Mouse (Mus musculus) layer of hippocampus, postnatal 25 days (tissue): ENCODE data around the gene Zfp219. TPM values are rescaled to one million over a fixed set of nuclear protein-coding genes. Genes with fewer than 3 reads are reported as not detected.
A peak's percentile ranks its signal among the peaks of the same experiment; 100 is the strongest.
"Not testable (repeated sequence)": the region's sequence is repeated elsewhere in the genome, so short reads cannot be mapped to it uniquely, and the experiment has no call there.

Source experiments
- DNase-seq, 2 experiments: peaks; one replicate each; pipeline ENCODE4 v3.0.0; 2022; ENCODE audit warnings: mixed read lengths in 2 of 2, low spot score in 1 of 2; ENCODE audit errors: extremely low spot score in 1 of 2
- total RNA-seq, 2 experiments: library from RNA; stranded (reverse); gene quantifications; 2 replicates each; pipeline ENCODE4 v1.2.3; 2021

Zfp219 gene
- 10 to 100 TPM; 36.0 to 39.0 TPM for total RNA-seq

- no peak for DNase-seq
These were observed at the start of gene Zfp219 for GRCm38 (mm10) chr14:52020486-52021137. Gene Zfp219, minus strand, starts transcription at chr14:52020733.

- no peak for DNase-seq
These were observed 45.6 kb upstream of the Zfp219 start for GRCm38 (mm10) chr14:52066135-52066534.

DNA sequence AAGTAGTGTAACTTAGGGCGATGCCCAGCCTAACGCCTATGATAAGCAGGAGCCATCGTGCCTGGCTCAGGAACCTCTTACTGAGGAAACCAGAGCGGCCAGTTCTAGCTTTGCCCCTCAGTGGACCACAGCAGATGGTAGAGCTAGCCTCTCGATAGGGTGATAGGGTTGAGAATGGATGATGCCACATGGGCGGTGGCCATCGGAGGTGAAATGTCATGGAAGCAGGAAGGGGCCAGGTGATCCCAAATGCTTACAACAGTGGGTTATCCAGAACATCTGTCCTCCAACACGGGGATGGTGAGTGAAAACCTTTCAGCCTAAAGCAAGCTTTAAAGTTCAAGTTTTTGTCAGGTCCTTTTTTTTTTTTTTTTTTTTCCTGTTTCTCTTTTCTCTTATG, 41.3 kb upstream of the Zfp219 start:
- DNase-seq, result no peak

- no peak for DNase-seq
These were observed 40.3 kb upstream of the Zfp219 start for GRCm38 (mm10) chr14:52060800-52061199.

DNA sequence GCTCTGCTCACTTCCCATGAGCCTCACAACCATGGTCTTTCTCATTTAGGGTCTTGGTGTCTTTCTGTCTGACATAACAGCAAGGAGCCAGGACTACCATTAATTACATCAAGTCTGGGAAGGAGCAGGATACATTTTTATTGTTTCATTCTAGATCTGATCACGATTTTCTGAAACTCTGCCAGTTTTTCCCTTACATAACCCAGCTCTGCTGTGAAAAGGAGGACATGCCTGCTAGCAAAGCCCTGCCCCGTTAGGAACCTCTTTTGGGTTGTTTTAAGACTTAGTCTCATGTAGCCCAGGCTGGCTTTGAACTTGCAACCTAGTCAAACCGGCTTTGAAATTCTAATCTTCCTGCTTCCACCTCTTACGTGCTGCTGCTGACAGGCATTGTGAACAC, 39.4 kb upstream of the Zfp219 start:
- DNase-seq, result no peak

DNA sequence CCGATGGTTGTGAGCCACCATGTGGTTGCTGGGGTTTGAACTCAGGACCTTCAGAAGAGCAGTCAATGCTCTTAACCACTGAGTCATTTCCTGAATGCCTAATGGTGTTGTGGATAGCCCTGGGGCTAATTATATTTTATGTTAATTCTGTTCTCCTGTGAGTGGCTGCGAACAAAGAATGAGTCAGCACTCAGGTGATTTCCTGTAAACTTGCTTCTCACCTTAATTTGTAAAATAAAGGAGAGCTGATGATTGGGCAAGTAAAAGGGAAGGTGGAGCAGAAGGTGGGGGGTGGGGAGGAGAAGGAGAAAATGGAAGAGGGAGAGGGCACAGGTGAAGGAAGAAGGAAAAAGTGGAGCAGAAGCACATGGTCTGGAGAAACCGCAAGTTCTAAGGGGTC, 32.2 kb upstream of the Zfp219 start:
- not testable (repeated sequence) for DNase-seq

DNA sequence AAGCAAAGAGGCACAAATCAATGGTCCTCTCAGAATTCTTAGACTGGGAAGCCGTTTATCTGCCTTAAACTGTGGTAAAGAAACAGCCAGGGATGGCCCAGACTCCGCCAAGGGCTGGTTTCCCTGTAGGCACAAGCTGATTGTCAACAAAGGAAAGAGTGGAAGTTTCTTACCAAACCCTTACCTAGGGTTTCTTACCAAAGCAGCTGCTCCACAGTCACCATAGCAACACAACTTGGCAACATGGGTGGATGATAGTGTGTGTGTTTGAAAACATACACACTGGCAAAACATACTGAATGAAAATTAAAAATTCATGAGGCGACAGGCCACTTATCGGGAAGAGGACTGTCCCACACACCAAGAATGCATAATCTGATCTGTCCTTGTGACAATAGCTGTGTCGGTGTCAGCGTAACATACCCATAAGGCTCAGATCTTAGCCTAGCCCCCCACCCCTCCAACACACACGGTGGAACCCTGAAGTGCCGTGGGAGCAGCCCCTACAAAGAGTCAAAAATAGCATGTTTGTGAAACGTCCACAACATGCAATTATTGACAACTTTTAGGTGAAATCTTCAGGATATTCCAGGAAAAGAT, 25.5 kb upstream of the Zfp219 start:
- no peak for DNase-seq

DNA sequence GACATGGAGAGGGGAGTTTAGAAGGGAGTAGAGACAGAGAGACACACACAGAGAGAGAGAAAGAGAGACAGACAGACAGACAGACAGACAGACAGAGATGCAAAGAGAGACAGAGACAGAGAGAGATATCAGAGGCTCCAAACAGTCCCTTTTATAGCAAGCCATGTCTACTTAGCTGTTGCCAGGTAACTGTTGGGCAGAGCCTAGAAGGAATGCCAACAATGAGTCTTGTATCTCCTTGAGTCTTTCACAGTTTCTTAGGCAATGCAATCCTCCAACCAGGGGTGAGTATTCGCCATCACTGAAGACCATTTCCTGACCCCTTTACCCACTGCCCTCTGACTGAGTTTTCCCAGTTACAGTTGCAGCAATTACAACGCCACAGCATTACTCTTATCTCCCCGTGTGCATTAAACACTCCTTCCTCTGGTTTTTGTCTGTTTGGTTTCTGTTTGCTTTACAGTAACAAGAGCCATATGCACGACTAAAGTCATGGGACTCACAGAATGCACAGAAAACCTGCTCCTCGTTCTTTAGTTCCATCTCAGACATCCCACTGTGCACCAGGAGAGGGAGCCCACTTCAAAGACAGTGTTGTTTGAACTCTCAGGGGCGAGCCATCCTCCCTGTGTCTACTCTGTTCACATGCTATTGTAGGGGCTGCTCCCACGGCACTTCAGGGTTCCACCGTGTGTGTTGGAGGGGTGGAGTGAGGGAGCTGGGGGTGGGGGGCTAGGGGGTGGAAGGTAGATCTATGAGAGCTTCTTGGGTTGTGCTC, 24.6 kb upstream of the Zfp219 start:
- DNase-seq, result peak in 1 of 2 experiments; percentile 27

DNA sequence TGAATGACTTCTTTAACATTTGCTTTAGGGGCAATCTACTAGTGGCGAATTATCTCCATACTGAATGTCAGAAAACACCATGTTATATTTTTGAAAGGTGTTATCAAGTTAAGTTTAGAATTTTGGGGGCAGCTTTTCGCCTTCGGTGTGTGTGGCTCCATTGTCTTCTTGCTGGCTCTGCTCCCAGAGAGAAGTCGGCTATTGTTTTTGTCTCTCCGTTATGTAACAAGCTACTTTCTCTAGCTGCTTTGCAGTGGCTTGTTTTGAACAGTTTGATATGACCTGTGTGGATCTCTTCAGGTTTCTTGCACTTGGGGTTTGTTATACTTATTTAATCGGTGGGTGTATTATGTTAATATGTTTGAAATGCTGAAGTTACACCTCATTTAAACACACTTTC, 22.9 kb upstream of the Zfp219 start:
- DNase-seq, result no peak

DNA sequence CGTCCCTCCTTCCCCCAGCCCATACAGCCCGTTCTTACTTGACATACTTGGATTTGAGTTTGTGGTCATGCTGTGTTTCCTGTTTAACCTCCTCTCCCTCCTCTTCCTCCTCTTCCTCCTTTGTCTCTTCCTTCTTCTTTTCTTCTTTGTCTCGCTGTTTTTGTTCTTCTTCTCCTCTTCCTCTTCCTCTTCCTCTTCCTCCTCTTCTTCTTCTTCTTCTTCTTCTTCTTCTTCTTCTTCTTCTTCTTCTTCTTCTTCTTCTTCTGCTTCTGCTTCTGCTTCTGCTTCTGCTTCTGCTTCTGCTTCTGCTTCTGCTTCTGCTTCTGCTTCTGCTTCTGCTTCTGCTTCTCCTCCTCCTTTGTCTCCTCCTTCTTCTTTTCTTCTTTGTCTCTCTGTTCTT, 21.8 kb upstream of the Zfp219 start, which contains the start of gene Olfr221:
Gene Olfr221, minus strand, starts transcription at position 101 of the 400 bp plus-strand sequence.
- DNase-seq, result not testable (repeated sequence)

DNA sequence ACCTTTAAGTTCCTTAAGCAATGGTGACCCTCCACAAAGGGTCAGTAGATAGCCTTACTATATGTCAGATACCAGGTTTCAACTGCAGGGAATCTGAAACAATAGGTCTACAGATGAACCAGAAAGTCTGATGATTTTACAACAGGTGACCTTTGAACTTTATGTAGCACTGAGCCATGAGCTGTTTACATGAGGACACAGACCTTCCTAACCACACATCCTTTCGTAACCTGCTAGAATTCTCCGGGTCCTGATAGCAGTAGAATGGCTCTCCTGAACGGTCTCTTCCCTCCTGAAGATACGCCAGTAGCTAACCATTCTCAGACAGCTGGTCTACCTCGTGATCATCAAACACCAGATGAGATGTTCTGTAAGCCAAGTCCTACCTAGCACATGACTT, 18.8 kb upstream of the Zfp219 start:
- DNase-seq, result no peak

GRCm38 (mm10) chr14:52035926-52036325, 15.4 kb upstream of the Zfp219 start:
- DNase-seq, result no peak

DNA sequence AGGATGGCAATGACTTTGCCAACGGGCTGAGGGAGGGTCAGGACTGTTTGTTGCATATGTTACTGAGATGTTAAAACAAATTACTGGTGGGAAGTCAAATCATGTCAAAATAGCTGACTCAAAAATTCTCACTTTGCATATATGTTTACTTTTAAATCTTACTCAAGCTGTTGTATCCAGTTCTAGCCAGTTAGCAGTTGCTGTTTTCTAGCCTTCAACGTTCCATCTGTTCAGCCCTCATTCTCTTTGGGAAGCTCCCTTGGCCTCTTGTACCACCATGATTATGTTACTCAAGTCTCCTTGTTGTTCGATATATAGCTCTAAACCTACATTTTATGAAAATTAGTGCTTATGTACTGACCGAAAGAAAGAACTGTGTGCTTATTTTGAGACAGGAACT, 5.8 kb upstream of the Zfp219 start:
- DNase-seq, result no peak

DNA sequence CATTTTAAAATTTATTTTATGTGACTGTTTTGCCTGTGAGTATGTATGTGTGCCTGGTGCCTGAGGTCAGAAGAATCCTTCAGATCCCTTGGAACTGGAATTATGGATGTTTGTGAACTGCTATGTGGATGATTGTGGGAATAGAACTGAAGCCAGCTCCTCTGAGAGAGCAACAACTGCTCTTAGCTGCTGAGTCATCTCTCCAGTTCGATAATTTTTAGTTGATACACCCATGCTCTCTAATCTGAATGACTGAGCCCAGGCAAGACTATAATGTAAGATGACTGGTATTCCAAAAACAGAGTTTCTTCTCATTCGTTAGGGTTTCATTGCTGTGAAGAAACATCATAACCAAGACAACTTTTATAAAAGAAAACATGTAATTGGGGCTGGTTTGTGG, 3.6 kb upstream of the Zfp219 start:
- no peak for DNase-seq

DNA sequence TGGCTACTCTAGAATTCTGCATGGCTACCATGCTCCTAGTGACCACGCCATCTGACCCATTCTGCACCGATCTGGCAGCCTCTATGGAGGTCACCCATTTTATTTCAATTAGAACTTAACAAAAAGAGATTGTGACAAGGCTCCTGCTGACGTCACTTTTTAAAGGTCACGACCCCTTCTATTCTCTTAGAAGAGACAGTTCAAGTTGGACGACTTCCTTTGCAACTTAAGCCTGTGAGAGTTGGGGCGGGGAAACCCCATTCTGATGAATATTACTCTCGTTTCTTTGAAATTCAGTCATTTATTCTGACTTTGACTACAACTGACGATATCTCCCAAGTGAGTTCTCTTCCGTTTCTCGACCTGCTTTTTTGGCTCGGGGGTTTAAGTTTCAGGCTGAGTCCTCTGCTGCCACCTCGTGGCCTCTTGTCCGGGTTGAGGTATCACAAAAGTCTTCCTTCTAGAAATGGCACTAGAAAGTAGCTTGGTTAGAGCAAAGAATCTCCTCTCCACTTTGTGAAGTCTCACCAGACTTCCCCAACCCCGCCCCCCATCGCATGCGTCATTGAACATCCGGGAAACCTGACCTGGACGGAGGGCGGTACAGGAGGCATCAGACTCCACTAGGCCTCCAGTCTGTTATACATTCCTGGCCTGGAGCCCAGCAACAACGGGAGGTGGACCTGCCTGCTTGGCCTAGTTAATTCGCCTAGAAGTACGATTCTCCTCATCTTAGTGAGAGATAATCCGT, 2.4 kb upstream of the Zfp219 start:
- peak in 1 of 2 experiments; percentile 82 for DNase-seq

GRCm38 (mm10) chr14:52022244-52022708, 1.7 kb upstream of the Zfp219 start:
- no peak for DNase-seq

GRCm38 (mm10) chr14:52021568-52022212, 1.2 kb upstream of the Zfp219 start:
- no peak for DNase-seq

DNA sequence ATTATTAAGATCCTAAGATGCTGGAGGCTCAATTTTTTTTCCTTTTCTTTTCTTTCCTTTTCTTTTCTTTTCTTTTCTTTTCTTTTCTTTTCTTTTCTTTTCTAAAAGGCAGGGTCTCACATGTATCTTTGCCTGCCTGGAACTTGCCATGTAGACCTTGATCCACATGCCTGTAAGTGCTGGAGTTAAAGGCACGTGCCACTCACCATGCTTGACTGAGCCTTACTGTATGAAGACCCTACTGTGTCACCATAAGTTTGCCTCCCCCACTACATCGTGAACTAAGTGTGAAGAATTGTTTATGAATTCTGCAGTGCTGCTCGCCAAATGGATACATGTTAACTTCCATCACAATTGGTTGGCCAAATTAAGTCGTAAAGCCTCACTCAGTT, 601 bp upstream of the Zfp219 start:
- no peak for DNase-seq

DNA sequence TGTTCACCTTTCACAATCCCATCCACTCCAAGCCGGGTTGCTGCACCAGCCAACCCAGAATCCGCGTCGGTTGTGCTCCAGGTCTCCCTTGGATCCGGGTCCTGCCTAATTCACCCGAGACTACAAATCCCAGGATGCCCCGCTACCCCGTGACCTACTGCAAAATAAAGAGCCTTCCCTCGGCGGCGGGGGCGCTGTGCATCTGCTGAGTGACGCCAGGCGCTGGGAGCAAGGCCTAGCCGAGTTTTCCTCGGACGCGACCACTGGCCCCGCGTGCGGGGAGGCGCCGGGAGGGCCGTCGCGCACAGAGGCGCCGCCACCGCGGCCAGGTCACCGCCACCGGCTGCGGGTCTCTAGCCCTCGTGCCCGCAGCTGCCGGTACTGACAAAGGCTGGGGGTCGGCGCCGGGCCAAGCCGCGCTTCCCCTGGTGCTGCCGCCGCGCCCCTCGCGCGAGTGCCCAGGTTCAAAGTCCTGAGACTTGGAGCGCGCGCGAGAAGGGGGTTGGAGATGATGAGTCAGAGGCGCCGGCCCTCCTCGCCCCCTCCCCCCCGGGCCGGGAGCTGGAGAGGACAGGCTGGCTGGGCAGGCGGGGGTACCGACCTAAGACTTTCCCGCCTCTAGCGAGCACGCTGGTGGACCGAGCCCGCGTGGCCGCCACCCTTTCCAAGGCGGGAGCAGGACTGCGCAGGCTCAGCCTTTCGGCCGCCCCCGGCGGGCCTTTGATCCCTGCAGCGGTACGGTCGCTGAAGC, 768 bp downstream of the Zfp219 start:
- DNase-seq, result peak; percentile 94 to 97
